Mouse (Mus musculus) megakaryocyte, adult 5-6 weeks (primary cell): ENCODE data around the gene Pygm. TPM values are rescaled to one million over a fixed set of nuclear protein-coding genes. Genes with fewer than 3 reads are reported as not detected.

Experiments
- ATAC-seq: 2 replicates; pipeline ENCODE4 v1.8.0; 2016; ENCODE audit warnings: mild to moderate bottlenecking, inconsistent platforms; ENCODE audit not compliant: poor library complexity, severe bottlenecking
- total RNA-seq, 2 experiments: library from RNA; stranded (forward) in 1 of 2; stranded (reverse) in 1 of 2; fragments of 153-499, 151-499 nt in 1 of 2; fragments of 221-1000, 200-1000 nt in 1 of 2; gene quantifications; 2 replicates each; pipeline versions ENCODE4 v1.2.3 to v1.2.4; 2015 to 2017

Gene Pygm
- total RNA-seq, 2 experiments from 2014 or later = 0.11 to 0.80 TPM

DNA sequence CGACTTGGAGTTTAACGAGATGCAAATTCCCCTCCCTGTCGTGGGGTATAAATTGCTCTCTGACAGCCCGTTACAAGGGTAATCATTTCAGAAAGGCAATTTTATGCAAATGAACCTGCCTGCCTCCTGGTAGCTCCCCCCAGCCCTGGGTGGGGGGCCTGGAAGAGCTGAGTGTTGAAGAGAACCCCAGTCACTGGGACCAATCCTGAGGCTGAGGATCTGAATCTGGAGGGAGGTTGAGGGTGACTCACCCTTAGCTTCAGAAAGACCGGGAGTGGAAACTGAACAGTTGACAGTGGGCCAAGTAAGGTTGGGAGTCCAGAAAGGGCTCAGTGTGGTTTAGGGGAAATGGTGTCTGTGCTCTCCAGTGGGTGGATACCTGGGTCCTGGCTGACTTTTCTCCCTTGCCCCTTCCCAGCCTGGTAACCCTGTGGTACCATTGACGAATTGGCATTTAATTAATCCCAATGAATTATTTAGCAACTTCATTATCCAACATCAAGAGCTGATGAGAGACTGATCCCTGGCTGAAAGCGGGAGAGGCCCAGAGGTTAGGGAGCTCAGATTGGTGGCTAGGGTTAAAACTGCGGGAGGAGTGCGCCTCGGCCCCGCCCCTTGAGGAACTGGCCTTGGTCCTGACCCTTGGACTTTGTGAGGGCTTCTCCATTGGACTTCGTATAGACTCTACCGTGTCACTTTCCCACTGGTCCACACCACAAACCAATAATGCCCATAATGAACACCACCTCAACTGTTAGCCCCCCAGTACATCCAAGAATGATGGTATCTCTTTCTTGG, 42.7 kb downstream of the Pygm start:
- ATAC-seq = peak; percentile 43; the same call in 1 of the 2 replicates

GRCm38 (mm10) chr19:6427653-6428434, 43.6 kb downstream of the Pygm start:
- ATAC-seq = no peak

DNA sequence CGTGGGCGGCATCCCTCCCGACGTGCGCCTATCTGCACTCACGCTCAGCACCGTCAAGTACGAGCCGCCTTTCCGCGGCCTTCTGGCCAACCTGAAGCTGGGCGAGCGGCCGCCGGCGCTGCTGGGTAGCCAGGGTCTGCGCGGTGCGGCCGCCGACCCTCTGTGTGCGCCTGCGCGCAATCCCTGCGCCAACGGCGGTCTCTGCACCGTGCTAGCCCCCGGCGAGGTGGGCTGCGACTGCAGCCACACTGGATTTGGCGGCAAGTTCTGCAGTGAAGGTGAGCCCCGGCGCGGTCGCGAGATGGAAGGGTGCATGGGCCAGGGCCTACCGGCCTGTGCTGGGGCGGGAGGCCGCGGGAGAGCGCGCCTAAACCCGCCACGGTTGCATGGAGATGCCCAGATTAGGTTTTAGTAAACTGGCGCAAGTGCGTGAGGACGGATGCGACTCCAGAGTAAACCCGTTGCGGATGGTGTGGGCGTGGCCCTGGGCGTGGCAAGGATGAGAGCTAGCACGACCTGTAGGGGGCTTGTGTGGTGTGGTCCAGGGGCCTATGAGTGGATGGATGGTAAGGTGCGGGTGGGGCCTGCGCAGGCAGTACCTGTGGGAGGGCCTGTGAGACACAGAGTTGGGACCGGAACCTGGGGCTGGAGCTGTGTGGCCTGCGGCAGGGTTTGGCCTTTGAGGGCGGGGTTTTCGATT, 44.5 kb downstream of the Pygm start:
- ATAC-seq = peak; percentile 33

GRCm38 (mm10) chr19:6443016-6443415, 58.8 kb downstream of the Pygm start:
- no peak for ATAC-seq

DNA sequence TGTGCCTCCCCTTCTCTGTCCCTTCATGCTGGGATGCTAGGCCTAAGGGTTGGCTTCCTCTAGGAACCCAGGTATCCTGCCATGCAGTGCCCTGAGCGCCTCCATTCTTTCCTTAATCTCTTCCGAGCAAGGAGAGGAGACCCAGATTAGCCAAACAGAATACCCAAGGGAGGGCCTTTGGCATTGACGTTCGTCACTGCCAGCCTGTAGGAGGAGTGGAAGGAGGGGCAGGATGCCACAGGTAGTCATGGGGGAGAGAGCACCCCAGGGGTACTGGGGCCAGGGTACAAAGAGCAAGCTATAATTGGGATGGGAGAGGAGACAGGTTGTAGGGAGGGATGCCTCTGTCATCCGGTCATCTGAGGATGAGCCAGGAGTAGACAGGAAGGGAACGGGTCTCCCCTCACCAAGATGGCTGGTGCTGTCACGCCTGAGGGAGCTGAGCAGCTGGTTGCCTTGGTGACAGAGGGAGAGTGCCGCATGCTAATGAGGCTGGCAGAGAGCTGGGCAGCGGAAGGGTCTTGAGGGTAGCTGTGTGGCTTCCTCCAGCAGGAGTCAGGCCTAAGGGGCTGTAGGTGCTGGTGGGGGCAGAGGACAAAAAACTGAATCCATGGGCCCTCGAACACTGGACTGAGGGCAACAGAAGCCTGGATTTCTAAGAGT, 61.7 kb downstream of the Pygm start:
- ATAC-seq = no peak

DNA sequence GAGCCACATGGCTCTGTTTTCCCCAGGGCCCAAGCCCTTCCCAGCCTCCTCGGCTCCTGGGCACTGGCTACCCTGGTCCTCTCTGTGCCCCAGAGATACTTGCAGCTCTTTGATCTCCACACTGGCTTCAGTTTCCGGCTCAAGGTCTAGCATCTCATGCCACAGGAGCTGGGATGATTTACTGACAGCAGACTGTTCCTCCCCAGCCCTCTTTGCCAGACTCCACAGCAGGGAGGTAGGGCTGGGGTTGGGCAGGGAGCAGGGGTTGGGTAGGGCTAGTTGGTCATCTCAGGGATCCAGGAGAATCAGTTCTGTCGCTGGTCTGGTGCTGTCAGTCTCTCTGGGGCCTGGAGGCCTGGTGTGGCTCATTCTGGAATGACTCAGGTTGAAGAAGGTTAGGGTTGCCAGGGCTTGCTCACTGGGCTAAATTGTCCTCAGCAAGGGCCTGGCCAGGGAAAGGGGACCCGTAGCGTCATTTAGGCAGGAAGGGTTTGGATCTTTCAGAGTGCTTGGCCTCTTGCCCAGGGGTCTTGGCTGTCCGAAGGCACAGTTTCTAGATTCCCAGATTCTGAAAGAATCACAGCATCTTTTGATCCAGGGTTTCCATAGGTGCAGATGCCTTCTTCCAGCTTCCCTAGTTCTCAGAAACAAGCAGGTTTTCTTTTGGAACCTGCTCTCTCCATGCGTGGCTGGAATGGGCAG, 62.7 kb downstream of the Pygm start:
- ATAC-seq = no peak

Other genes with a start within 250 kb of the Pygm start
- gene Batf2, start 243.4 kb upstream of the Pygm start, total RNA-seq (2015) = 1.1 and 1.4 TPM in 2 replicates
- gene Batf2, start 243.4 kb upstream of the Pygm start, total RNA-seq (2017) = 0.48 and 0.49 TPM in 2 replicates
- gene Arl2, start 242.9 kb upstream of the Pygm start, total RNA-seq (2015) = 9.1 and 10.6 TPM in 2 replicates
- 8.0 and 9.7 TPM in 2 replicates for gene Arl2, start 242.9 kb upstream of the Pygm start, total RNA-seq (2017)
- gene Majin, start 200.0 kb upstream of the Pygm start, total RNA-seq (2015) = 0.58 TPM in 1 of 2 replicates, not detected in the other
- not detected in 2 replicates for gene Majin, start 200.0 kb upstream of the Pygm start, total RNA-seq (2017)
- gene Gpha2, start 158.0 kb upstream of the Pygm start, total RNA-seq (2015) = not detected in 2 replicates
- gene Gpha2, start 158.0 kb upstream of the Pygm start, total RNA-seq (2017) = not detected in 2 replicates
- 5.1 and 5.7 TPM in 2 replicates for gene Ppp2r5b, start 148.5 kb upstream of the Pygm start, total RNA-seq (2015)
- 3.5 and 6.7 TPM in 2 replicates for gene Ppp2r5b, start 148.5 kb upstream of the Pygm start, total RNA-seq (2017)
- gene Atg2a, start 142.7 kb upstream of the Pygm start, total RNA-seq (2015) = 9.8 and 10.1 TPM in 2 replicates
- 8.5 and 10.3 TPM in 2 replicates for gene Atg2a, start 142.7 kb upstream of the Pygm start, total RNA-seq (2017)
- 19.3 and 27.1 TPM in 2 replicates for gene Ehd1, start 107.7 kb upstream of the Pygm start, total RNA-seq (2015)
- 24.0 and 34.8 TPM in 2 replicates for gene Ehd1, start 107.7 kb upstream of the Pygm start, total RNA-seq (2017)
- gene Cdc42bpg, start 77.9 kb upstream of the Pygm start, total RNA-seq (2015) = 0.56 and 0.68 TPM in 2 replicates
- gene Cdc42bpg, start 77.9 kb upstream of the Pygm start, total RNA-seq (2017) = 0.88 and 1.3 TPM in 2 replicates
- 15.1 and 16.6 TPM in 2 replicates for gene Men1, start 49.4 kb upstream of the Pygm start, total RNA-seq (2015)
- 19.2 and 20.7 TPM in 2 replicates for gene Men1, start 49.4 kb upstream of the Pygm start, total RNA-seq (2017)
- gene Map4k2, start 43.3 kb upstream of the Pygm start, total RNA-seq (2015) = 35.0 and 43.3 TPM in 2 replicates
- 66.3 and 79.6 TPM in 2 replicates for gene Map4k2, start 43.3 kb upstream of the Pygm start, total RNA-seq (2017)
- gene Sf1, start 20.7 kb upstream of the Pygm start, total RNA-seq (2015) = 164 and 205 TPM in 2 replicates
- gene Sf1, start 20.7 kb upstream of the Pygm start, total RNA-seq (2017) = 179 and 212 TPM in 2 replicates
- gene Rasgrp2, start 14.9 kb downstream of the Pygm start, total RNA-seq (2015) = 213 and 232 TPM in 2 replicates
- gene Rasgrp2, start 14.9 kb downstream of the Pygm start, total RNA-seq (2017) = 195 and 214 TPM in 2 replicates
- gene Nrxn2, start 34.3 kb downstream of the Pygm start, total RNA-seq (2015) = 0.21 TPM in 1 of 2 replicates, not detected in the other
- gene Nrxn2, start 34.3 kb downstream of the Pygm start, total RNA-seq (2017) = not detected in 2 replicates
- gene Slc22a12, start 158.6 kb downstream of the Pygm start, total RNA-seq (2015) = not detected in 2 replicates
- not detected in 2 replicates for gene Slc22a12, start 158.6 kb downstream of the Pygm start, total RNA-seq (2017)